Mouse (Mus musculus) thymus, adult 2 months (tissue): ENCODE measurements around the gene Nfil3. TPM values are rescaled to one million over a fixed set of nuclear protein-coding genes. Genes with fewer than 3 reads are reported as not detected.

Experiments used
- DNase-seq: peaks from one replicate; pipeline ENCODE4 v3.0.0; 2021
- H3K27ac ChIP-seq: fragments of 200-500 bp; 2 replicates; pipeline ENCODE4 v1.5.1; 2012; ENCODE audit warnings: low read length, control low read depth; ENCODE audit not compliant: control insufficient read depth, insufficient read depth
- H3K27me3 ChIP-seq: fragments of 200-500 bp; 2 replicates; pipeline ENCODE4 v1.6.1; 2012; ENCODE audit warnings: mild to moderate bottlenecking, low read length, moderate library complexity, mixed read lengths; ENCODE audit not compliant: control insufficient read depth, insufficient read depth
- H3K36me3 ChIP-seq: fragments of 200-500 bp; 2 replicates; pipeline ENCODE4 v1.6.1; 2012; ENCODE audit warnings: mild to moderate bottlenecking, low read length, moderate library complexity; ENCODE audit not compliant: control insufficient read depth, insufficient read depth
- H3K4me1 ChIP-seq: fragments of 200-500 bp; replicated peaks from 2 replicates; pipeline ENCODE4 v1.6.1; 2012; ENCODE audit warnings: low read length; ENCODE audit not compliant: control insufficient read depth, insufficient read depth
- H3K4me3 ChIP-seq: fragments of 200-500 bp; 2 replicates; pipeline ENCODE4 v1.5.1; 2012; ENCODE audit warnings: mild to moderate bottlenecking, low read length, control low read depth, moderate library complexity; ENCODE audit not compliant: control insufficient read depth, insufficient read depth
- CTCF ChIP-seq: fragments of 200-500 bp; IDR thresholded peaks from 2 replicates; pipeline ENCODE4 v1.5.1; 2012; ENCODE audit warnings: mild to moderate bottlenecking, control low read depth, low read length, moderate library complexity, borderline replicate concordance; ENCODE audit not compliant: control insufficient read depth, poor library complexity, insufficient read depth; ENCODE audit errors: extremely low read depth
- POLR2A ChIP-seq: fragments of 200-500 bp; IDR thresholded peaks from 2 replicates; pipeline ENCODE4 v1.6.1; 2012; ENCODE audit warnings: mild to moderate bottlenecking, low read length, control low read depth, moderate library complexity; ENCODE audit not compliant: control insufficient read depth, poor library complexity, insufficient read depth; ENCODE audit errors: extremely low read depth
- WGBS: fragments of 180-500 bp; shearing (Covaris S2); methylation state at CpG from one replicate; pipeline ENCODE4 v1.1.7; 2018; 5-methylcytosine and 5-hydroxymethylcytosine counted together
- polyA plus RNA-seq: library from polyadenylated mRNA; depleted of rRNA; stranded (reverse); fragments of >200 nt; gene quantifications from 2 replicates; pipeline ENCODE4 v1.2.3, GENCODE M21; 2012; rRNA removed

The Nfil3 gene
- polyA plus RNA-seq, 1 experiment: 2.9 TPM

- TF ChIP-seq CTCF (no peak), POLR2A (no peak)
- Histone ChIP-seq H3K27me3 (no peaks in the 10 kb centered on the region), H3K27ac (no peak overlapping the region), H3K36me3 (no peaks in the 10 kb centered on the region), H3K4me1 (peaks cover 31% of the 10 kb centered on the region), H3K4me3 (peak overlapping the region; percentile 4; the same call in 1 of the 2 replicates)
- WGBS: 63% methylated on average over 9 of the region's 9 CpGs
- DNase-seq: no peak
Observed at GRCm38 (mm10) chr13:52928392-52928791, 52.5 kb downstream of the Nfil3 start.

GRCm38 (mm10) chr13:52924457-52924856, 56.4 kb downstream of the Nfil3 start:
- peak; percentile 38 for DNase-seq
- Histone ChIP-seq H3K4me1 (peaks cover 54% of the 10 kb centered on the region), H3K4me3 (no peak overlapping the region), H3K27me3 (no peaks in the 10 kb centered on the region), H3K36me3 (no peaks in the 10 kb centered on the region), H3K27ac (peak overlapping the region; percentile 41; the same call in 1 of the 2 replicates)
- 10% methylated on average over 5 of the region's 5 CpGs for WGBS
- no peak for TF ChIP-seq POLR2A
- no peak for TF ChIP-seq CTCF

DNA sequence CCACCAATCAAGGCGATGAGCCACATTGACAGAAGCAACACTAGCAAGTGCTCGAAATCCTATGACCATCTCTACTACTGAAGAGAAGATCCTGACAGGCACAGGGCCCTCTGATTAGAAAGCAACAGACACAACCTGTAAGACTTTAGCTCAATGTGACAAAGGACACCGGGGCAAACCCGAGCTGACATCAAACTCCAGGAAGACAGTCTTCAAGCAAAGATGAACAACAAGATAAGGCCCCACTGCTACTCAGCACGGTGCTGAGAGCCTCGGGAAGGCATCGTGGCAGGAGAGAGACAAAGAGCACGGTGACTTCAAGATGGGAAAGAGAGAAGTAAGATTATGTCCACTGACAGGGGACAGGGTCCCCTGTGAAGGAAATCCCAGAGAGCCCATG, 58.9 kb downstream of the Nfil3 start:
- H3K27me3 ChIP-seq: no peaks in the 10 kb centered on the region
- no peak overlapping the region for H3K4me3 ChIP-seq
- 19% methylated on average over 8 of the region's 8 CpGs for WGBS
- peaks cover 42% of the 10 kb centered on the region for H3K4me1 ChIP-seq
- peak overlapping the region; percentile 9; the same call in 1 of the 2 replicates for H3K27ac ChIP-seq
- DNase-seq: peak; percentile 28
- no peaks in the 10 kb centered on the region for H3K36me3 ChIP-seq
- TF ChIP-seq CTCF: no peak
- TF ChIP-seq POLR2A: no peak

- TF ChIP-seq CTCF (no peak), POLR2A (no peak)
- DNase-seq: no peak
Observed at GRCm38 (mm10) chr13:52921065-52921825, 59.6 kb downstream of the Nfil3 start.

GRCm38 (mm10) chr13:52919790-52920352, 61.0 kb downstream of the Nfil3 start:
- peaks cover 43% of the 10 kb centered on the region for H3K4me1 ChIP-seq
- H3K4me3 ChIP-seq: no peak overlapping the region
- no peak for DNase-seq
- 94% methylated on average over 10 of the region's 10 CpGs for WGBS
- H3K27ac ChIP-seq: no peak overlapping the region
- H3K27me3 ChIP-seq: no peaks in the 10 kb centered on the region
- TF ChIP-seq CTCF: no peak
- no peak for TF ChIP-seq POLR2A
- no peaks in the 10 kb centered on the region for H3K36me3 ChIP-seq

More at GRCm38 (mm10) chr13:52921065-52921825, 59.6 kb downstream of the Nfil3 start:
- Histone ChIP-seq H3K27ac (no peak overlapping the region), H3K36me3 (no peaks in the 10 kb centered on the region), H3K4me1 (peaks cover 38% of the 10 kb centered on the region), H3K4me3 (no peak overlapping the region), H3K27me3 (no peaks in the 10 kb centered on the region)
- WGBS: 86% methylated on average over 7 of the region's 7 CpGs

- peaks cover 38% of the 10 kb centered on the region for H3K4me1 ChIP-seq
- H3K4me3 ChIP-seq: no peak overlapping the region
- DNase-seq: no peak
- TF ChIP-seq POLR2A (no peak), CTCF (no peak)
- H3K27ac ChIP-seq: no peak overlapping the region
- H3K36me3 ChIP-seq: no peaks in the 10 kb centered on the region
- WGBS: 97% methylated on average over 5 of the region's 5 CpGs
- no peaks in the 10 kb centered on the region for H3K27me3 ChIP-seq
Observed at GRCm38 (mm10) chr13:52918333-52918732, 62.5 kb downstream of the Nfil3 start.

Other genes with a start within 250 kb of the Nfil3 start
- 47.8 and 48.5 TPM in 2 replicates for gene Auh, start 51.4 kb downstream of the Nfil3 start, polyA plus RNA-seq